Mouse (Mus musculus): ENCODE measurements around the gene Gm49416. TPM values are rescaled to one million over a fixed set of nuclear protein-coding genes. Genes with fewer than 3 reads are reported as not detected.
A peak's percentile ranks its signal among the peaks of the same experiment; 100 is the strongest.
"Not testable (repeated sequence)": the region's sequence is repeated elsewhere in the genome, so short reads cannot be mapped to it uniquely, and the experiment has no call there.

Gene Gm49416
- polyA plus RNA-seq, 2 experiments, result not detected

DNA sequence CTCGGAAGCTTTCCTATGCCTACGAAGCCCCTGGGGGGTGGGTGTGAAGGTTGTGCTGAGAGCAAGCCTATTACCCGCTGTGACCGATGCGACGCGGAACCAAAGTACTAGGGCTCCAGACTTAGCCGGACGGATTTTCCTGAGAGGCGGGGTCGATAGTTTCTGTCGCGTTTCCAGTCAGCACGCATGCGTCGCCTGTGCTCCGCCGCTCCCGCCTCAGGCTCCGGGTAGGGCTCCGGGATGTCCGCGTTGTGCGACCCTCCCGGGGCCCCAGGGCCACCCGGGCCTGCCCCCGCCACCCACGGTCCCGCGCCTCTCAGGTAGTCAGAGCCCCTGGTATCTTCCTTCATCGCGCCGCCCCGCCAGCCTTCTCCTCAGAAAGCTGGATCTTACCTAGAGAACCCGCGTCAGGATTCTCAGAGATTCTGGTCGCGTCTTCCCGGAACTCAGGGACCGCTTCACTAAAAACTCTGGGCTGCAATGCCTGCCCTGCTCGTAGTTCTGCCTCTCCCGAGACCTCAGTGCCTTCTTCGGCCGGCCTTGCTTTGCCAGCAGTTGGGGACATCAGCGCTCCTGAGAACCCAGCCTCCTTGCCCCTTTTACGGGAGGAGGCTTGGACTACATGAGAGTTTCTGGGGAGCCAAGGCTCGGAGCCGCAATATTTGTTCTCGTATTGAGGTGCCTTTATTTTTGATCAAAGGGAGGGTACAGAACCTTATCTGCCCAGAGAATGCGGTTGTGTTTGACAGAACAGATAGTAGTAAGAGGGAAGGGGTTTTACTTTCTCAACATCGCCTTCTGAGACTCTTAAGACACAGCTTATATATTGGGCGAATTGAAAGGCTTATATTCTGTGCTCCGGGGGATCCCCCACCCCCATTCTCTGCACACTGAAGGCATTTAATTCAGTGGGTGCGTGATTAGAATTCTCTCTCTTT, 4.4 kb downstream of the Gm49416 start, which contains the start of gene Ints5:
Gene Ints5, plus strand, starts transcription at position 177 of the 938 bp plus-strand sequence.
- H3K9ac ChIP-seq (ENCODE audit: low read depth, low read length, severe bottlenecking), result peak within 1 kb of the TSS; percentile 84
- H3K36me3 ChIP-seq (ENCODE audit: control insufficient read depth, insufficient read depth, low read length), result peaks cover 43% of the 10 kb centered on the region
- H3K27me3 ChIP-seq (ENCODE audit: control insufficient read depth, insufficient read depth, low read length), result no peaks in the 10 kb centered on the region
- WGBS, result 3% methylated on average over 54 of the region's 54 CpGs
- DNase-seq (ENCODE audit: low spot score), result peak; percentile 91
- TF ChIP-seq POLR2A (IDR thresholded peaks at IDR 0.05; ENCODE audit: borderline replicate concordance, extremely low read depth, insufficient read depth, insufficient read length), result peak; percentile 67; the same call in 1 of the 2 replicates
- no peaks in the 10 kb centered on the region for H3K9me3 ChIP-seq (ENCODE audit: control insufficient read depth, low read length)
- peak within 1 kb of the TSS; percentile 78 for H3K27ac ChIP-seq (replicated peaks; ENCODE audit: low read depth, low read length)
- peak within 1 kb of the TSS; percentile 71 for H3K4me2 ChIP-seq (replicated peaks; ENCODE audit: low read depth, low read length, severe bottlenecking)
- peaks cover 15% of the 10 kb centered on the region for H3K4me1 ChIP-seq (ENCODE audit: control insufficient read depth, insufficient read depth, low read length)
- H3K4me3 ChIP-seq (replicated peaks; ENCODE audit: low read length), result peak within 1 kb of the TSS; percentile 80
- ATAC-seq (ENCODE audit: low FRiP score, low read depth), result peak; percentile 53

DNA sequence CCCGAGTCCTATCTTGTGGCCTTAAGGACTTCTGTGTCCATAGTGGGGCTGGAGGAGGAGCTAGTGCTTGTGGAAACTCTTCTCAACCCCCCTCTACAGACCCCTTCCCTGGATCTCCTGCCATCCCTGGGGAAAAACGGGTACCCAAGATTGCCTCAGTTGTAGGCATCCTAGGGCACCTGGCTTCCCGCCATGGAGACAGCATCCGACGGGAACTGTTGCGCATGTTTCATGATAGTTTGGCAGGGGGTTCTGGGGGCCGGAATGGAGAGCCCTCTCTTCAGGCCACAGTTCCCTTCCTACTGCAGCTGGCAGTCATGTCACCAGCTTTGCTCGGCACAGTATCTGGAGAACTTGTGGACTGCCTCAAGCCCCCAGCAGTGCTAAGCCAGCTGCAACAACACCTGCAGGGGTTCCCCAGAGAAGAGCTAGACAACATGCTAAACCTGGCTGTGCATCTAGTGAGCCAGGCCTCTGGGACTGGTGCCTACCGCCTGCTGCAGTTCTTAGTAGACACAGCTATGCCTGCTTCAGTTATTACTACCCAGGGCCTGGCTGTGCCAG, 6.8 kb downstream of the Gm49416 start:
- H3K4me3 ChIP-seq (replicated peaks; ENCODE audit: low read length), result no peak overlapping the region
- no peaks in the 10 kb centered on the region for H3K27me3 ChIP-seq (ENCODE audit: control insufficient read depth, insufficient read depth, low read length)
- DNase-seq (ENCODE audit: low spot score) (no peak), ATAC-seq (ENCODE audit: low FRiP score, low read depth) (no peak)
- H3K4me1 ChIP-seq (ENCODE audit: control insufficient read depth, insufficient read depth, low read length), result peaks cover 19% of the 10 kb centered on the region
- no peak overlapping the region for H3K4me2 ChIP-seq (replicated peaks; ENCODE audit: low read depth, low read length, severe bottlenecking)
- H3K9me3 ChIP-seq (ENCODE audit: control insufficient read depth, low read length), result no peaks in the 10 kb centered on the region
- 89% methylated on average over 9 of the region's 9 CpGs for WGBS
- H3K36me3 ChIP-seq (ENCODE audit: control insufficient read depth, insufficient read depth, low read length), result peaks cover 39% of the 10 kb centered on the region
- no peak overlapping the region for H3K27ac ChIP-seq (replicated peaks; ENCODE audit: low read depth, low read length)
- no peak for TF ChIP-seq POLR2A (IDR thresholded peaks at IDR 0.05; ENCODE audit: borderline replicate concordance, extremely low read depth, insufficient read depth, insufficient read length)
- no peak overlapping the region for H3K9ac ChIP-seq (ENCODE audit: low read depth, low read length, severe bottlenecking)

DNA sequence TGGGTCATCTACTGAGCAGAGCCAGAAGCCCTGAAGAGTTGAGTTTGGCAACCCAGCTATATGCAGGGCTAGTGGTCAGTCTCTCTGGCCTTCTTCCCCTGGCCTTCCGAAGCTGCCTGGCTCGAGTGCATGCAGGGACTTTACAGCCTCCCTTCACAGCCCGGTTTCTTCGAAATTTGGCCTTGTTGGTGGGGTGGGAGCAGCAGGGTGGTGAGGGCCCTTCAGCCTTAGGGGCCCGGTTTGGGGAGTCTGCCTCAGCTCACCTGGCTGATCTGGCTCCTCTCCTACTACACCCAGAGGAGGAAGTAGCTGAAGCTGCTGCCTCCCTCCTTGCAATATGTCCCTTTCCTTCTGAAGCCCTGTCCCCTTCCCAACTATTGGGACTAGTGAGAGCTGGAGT, 7.5 kb downstream of the Gm49416 start:
- not testable (repeated sequence) for ATAC-seq (ENCODE audit: low FRiP score, low read depth); H3K27me3 ChIP-seq (ENCODE audit: control insufficient read depth, insufficient read depth, low read length); DNase-seq (ENCODE audit: low spot score); H3K27ac ChIP-seq (replicated peaks; ENCODE audit: low read depth, low read length); H3K4me3 ChIP-seq (replicated peaks; ENCODE audit: low read length); H3K9me3 ChIP-seq (ENCODE audit: control insufficient read depth, low read length); H3K9ac ChIP-seq (ENCODE audit: low read depth, low read length, severe bottlenecking); H3K4me2 ChIP-seq (replicated peaks; ENCODE audit: low read depth, low read length, severe bottlenecking)
- Histone ChIP-seq H3K4me1 (ENCODE audit: control insufficient read depth, insufficient read depth, low read length) (peaks cover 19% of the 10 kb centered on the region), H3K36me3 (ENCODE audit: control insufficient read depth, insufficient read depth, low read length) (peaks cover 33% of the 10 kb centered on the region)
- 87% methylated on average over 5 of the region's 5 CpGs for WGBS

DNA sequence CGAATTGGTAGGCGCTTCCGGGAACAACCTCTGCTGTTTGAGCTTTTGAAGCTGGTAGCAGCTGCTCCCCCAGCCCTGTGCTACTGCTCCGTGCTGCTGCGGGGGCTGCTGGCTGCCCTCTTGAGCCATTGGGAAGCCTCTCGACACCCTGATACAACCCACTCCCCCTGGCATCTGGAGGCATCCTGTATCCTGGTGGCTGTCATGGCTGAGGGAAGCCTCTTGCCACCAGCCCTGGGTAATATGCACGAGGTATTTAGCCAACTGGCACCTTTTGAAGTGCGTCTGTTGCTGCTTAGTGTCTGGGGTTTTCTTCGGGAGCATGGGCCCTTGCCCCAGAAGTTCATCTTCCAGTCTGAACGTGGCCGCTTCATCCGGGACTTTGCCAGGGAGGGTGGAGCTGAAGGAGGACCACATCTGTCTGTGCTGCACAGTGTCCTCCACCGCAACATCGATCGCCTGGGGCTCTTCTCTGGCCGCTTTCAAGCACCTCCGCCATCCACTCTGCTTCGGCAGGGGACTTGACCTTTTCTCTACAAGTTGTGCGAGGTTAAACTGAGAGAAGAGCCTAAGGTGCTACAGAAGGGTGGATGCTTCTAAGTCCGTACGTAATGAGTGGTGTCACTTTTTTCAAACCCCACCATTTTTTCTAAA, 8.6 kb downstream of the Gm49416 start:
- peaks cover 36% of the 10 kb centered on the region for H3K36me3 ChIP-seq (ENCODE audit: control insufficient read depth, insufficient read depth, low read length)
- 18% methylated on average over 19 of the region's 21 CpGs for WGBS
- peak overlapping the region; percentile 78 for H3K27ac ChIP-seq (replicated peaks; ENCODE audit: low read depth, low read length)
- peak overlapping the region; percentile 86 for H3K4me2 ChIP-seq (replicated peaks; ENCODE audit: low read depth, low read length, severe bottlenecking)
- ATAC-seq (ENCODE audit: low FRiP score, low read depth), result peak; percentile 38
- H3K4me3 ChIP-seq (replicated peaks; ENCODE audit: low read length), result peak overlapping the region; percentile 95
- H3K9me3 ChIP-seq (ENCODE audit: control insufficient read depth, low read length); DNase-seq (ENCODE audit: low spot score); H3K27me3 ChIP-seq (ENCODE audit: control insufficient read depth, insufficient read depth, low read length): not testable (repeated sequence)
- peak overlapping the region; percentile 54 for H3K9ac ChIP-seq (ENCODE audit: low read depth, low read length, severe bottlenecking)
- H3K4me1 ChIP-seq (ENCODE audit: control insufficient read depth, insufficient read depth, low read length), result peaks cover 19% of the 10 kb centered on the region

DNA sequence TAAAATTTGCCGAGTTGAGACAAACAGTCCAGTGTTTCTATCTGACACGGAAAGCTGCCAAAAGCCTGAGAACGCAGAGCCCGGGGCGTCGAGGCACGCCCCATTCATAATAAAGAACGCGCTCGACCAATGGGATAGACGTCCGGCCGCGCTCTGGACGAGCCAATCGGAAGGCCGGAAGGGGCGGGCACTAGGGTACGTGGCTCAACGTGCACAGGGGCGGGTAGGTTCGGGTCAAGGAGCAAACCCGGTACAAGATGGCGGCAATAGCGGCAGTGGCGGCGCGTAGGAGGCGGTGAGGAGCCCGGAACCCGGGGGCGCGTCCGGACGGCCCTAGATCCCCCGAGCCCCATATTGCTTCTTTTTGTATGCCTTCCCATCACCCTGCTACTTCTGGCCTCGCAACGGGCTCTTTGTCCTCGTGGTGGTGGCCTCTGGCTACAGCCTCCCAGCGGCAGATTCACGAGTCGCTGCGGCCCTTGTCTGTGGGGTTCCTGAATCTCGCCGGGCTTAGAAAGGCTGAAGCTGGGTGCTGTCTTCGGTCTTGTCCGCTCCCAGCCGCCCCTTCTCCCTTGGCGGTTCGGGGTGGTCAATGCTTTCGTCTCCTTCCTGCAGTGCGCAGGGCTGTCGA, 9.3 kb downstream of the Gm49416 start, which contains the start of gene Ganab:
Gene Ganab, plus strand, starts transcription at position 207 of the 631 bp plus-strand sequence.
- peak within 1 kb of the TSS; percentile 78 for H3K27ac ChIP-seq (replicated peaks; ENCODE audit: low read depth, low read length)
- TF ChIP-seq POLR2A (IDR thresholded peaks at IDR 0.05; ENCODE audit: borderline replicate concordance, extremely low read depth, insufficient read depth, insufficient read length), result 0 out of 2 replicates have a peak, but pooled peaks have one; percentile 39
- peak within 1 kb of the TSS; percentile 86 for H3K4me2 ChIP-seq (replicated peaks; ENCODE audit: low read depth, low read length, severe bottlenecking)
- peaks cover 19% of the 10 kb centered on the region for H3K4me1 ChIP-seq (ENCODE audit: control insufficient read depth, insufficient read depth, low read length)
- no peaks in the 10 kb centered on the region for H3K27me3 ChIP-seq (ENCODE audit: control insufficient read depth, insufficient read depth, low read length)
- ATAC-seq (ENCODE audit: low FRiP score, low read depth) (peak; percentile 99), DNase-seq (ENCODE audit: low spot score) (peak; percentile 99)
- H3K9ac ChIP-seq (ENCODE audit: low read depth, low read length, severe bottlenecking), result peak within 1 kb of the TSS; percentile 91
- peak within 1 kb of the TSS; percentile 95 for H3K4me3 ChIP-seq (replicated peaks; ENCODE audit: low read length)
- WGBS, result under 1% methylated on average over 53 of the region's 53 CpGs
- no peaks in the 10 kb centered on the region for H3K9me3 ChIP-seq (ENCODE audit: control insufficient read depth, low read length)
- H3K36me3 ChIP-seq (ENCODE audit: control insufficient read depth, insufficient read depth, low read length), result peaks cover 41% of the 10 kb centered on the region
